Mouse (Mus musculus) midbrain, postnatal 0 days (tissue): ENCODE measurements at regions not wholly inside any gene's neighbourhood (a gene's known extent, or its start where the extent isn't known, plus 50 kb on each side); places are given as distances from the start of the nearest gene placed in this dataset.
"Not testable (repeated sequence)": the region's sequence is repeated elsewhere in the genome, so short reads cannot be mapped to it uniquely, and the experiment has no call there.

Experiments
- ATAC-seq: fragments of 200-750 bp; cut with Nextera tagmentation; 2 replicates; pipeline ENCODE4 v1.8.0; 2017; ENCODE audit warnings: moderate number of reproducible peaks, mild to moderate bottlenecking, moderate TSS enrichment, moderate library complexity; ENCODE audit not compliant: low FRiP score
- DNase-seq: peaks from one replicate; pipeline ENCODE4 v3.0.0-alpha.2; 2015; ENCODE audit warnings: low spot score
- H3K27ac ChIP-seq: fragments of 300-500 bp; sonication (generic); 2 replicates; pipeline ENCODE4 v1.5.1; 2014; ENCODE audit warnings: low read depth, mild to moderate bottlenecking, low read length, mixed read lengths
- H3K27me3 ChIP-seq: fragments of 300-500 bp; sonication (generic); 2 replicates; pipeline ENCODE4 v1.6.1; 2014; ENCODE audit warnings: low read length, control low read depth, mixed read lengths; ENCODE audit not compliant: insufficient read depth
- H3K36me3 ChIP-seq: fragments of 300-500 bp; sonication (generic); 2 replicates; pipeline ENCODE4 v1.6.1; 2014; ENCODE audit warnings: low read length, control low read depth, mixed read lengths; ENCODE audit not compliant: insufficient read depth
- H3K4me1 ChIP-seq: fragments of 300-500 bp; sonication (generic); 2 replicates; pipeline ENCODE4 v1.6.1; 2014; ENCODE audit warnings: mild to moderate bottlenecking, control low read depth, antibody characterized with exemption, low read length, mixed read lengths; ENCODE audit not compliant: insufficient read depth
- H3K4me2 ChIP-seq: fragments of 300-500 bp; sonication (generic); 2 replicates; pipeline ENCODE4 v1.6.1; 2014; ENCODE audit warnings: low read depth, mild to moderate bottlenecking, low read length, mixed read lengths; ENCODE audit not compliant: poor library complexity, severe bottlenecking
- H3K4me3 ChIP-seq: fragments of 300-500 bp; sonication (generic); 2 replicates; pipeline ENCODE4 v1.5.1; 2014; ENCODE audit warnings: low read depth, mild to moderate bottlenecking, low read length, moderate library complexity
- H3K9ac ChIP-seq: fragments of 300-500 bp; sonication (generic); replicated peaks from 2 replicates; pipeline ENCODE4 v1.6.1; 2014; ENCODE audit warnings: mild to moderate bottlenecking, low read length, moderate library complexity, mixed read lengths; ENCODE audit not compliant: poor library complexity, severe bottlenecking
- H3K9me3 ChIP-seq: fragments of 300-500 bp; sonication (generic); 2 replicates; pipeline ENCODE4 v1.6.1; 2016; ENCODE audit warnings: low read length, control low read depth
- CTCF ChIP-seq: IDR thresholded peaks from 2 replicates; pipeline ENCODE4 v1.5.1; 2016; ENCODE audit warnings: antibody characterized with exemption, mild to moderate bottlenecking
- WGBS: fragments of 180-500 bp; shearing (Covaris S2); extraction: QIAGEN DNeasy Blood & Tissue Kit; methylation state at CpG from one replicate; pipeline ENCODE4 v1.1.7; 2014; 5-methylcytosine and 5-hydroxymethylcytosine counted together

DNA sequence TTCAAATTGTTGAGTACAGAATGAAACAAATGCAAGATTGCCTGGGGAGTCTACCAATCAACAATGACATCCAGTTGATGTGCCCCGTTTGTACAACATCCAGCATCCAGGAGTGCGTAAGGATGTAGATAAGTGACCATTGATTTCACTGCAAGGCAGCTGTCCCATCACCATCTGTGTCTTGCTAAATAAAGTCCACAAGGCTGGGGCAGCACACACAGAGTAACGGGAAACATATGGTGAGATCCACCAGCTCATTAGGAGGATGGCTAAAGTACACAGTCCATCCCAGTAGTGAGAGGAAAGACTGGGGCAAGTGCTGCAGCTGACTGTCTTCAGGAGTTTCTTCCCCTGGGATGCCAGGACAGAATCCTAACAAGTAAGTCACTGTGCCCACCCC is 284.8 kb downstream of the Phf3 start:
- ATAC-seq (no peak), DNase-seq (no peak)
- Histone ChIP-seq H3K4me2 (no peak overlapping the region), H3K36me3 (no peaks in the 10 kb centered on the region), H3K27me3 (no peaks in the 10 kb centered on the region), H3K27ac (no peak overlapping the region), H3K9ac (no peak overlapping the region), H3K4me1 (no peaks in the 10 kb centered on the region), H3K4me3 (no peak overlapping the region), H3K9me3 (no peaks in the 10 kb centered on the region)
- 79% methylated on average over 3 of the region's 3 CpGs for WGBS
- TF ChIP-seq CTCF = no peak

DNA sequence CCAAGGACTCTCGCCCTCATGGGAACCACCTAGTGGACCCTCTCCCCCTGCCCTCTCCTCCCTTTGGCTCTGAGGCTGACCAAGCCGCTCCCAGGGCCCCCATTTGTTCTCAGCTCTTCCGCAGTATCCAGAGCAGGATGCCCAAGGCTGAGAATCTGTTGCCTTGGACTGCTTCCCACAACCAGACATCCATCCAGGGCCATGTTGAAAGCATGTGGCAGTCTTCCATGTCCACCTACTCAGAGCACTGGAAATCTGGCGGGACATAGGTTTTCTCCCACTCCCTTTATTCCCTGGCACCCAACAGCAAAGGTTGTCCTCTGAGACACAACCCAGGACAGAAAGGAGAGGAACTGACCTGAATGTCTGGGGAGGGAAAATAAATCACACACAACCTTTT is 285.4 kb downstream of the Phf3 start:
- 94% methylated on average over 4 of the region's 4 CpGs for WGBS

DNA sequence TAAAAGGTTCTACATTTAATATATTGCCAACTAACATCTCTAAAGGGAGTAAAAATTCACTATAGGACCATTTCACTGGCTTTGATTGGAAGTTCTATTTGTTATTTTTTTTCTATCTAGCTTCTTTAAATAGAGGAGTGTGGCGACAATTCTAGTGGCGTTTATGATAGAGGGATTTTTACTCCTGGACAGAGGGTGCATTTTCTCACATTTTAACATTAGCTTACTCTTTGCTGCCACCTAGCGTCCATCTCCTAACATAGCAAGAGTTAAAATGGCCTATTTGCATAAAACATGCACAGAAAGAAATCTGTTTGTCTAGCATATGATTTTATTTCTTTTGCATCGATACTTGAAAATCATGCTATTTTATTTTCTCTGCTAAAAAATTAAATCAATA is 288.9 kb downstream of the Phf3 start:
- Histone ChIP-seq H3K36me3 (no peaks in the 10 kb centered on the region), H3K27ac (no peak overlapping the region)
- 3% methylated on average over 4 of the region's 4 CpGs for WGBS

More for the DNA sequence above, 285.4 kb downstream of the Phf3 start:
- Histone ChIP-seq H3K36me3 (no peaks in the 10 kb centered on the region), H3K9me3 (no peaks in the 10 kb centered on the region), H3K4me1 (no peaks in the 10 kb centered on the region), H3K4me2 (no peak overlapping the region), H3K9ac (no peak overlapping the region), H3K27ac (no peak overlapping the region), H3K4me3 (no peak overlapping the region), H3K27me3 (no peaks in the 10 kb centered on the region)
- no peak for TF ChIP-seq CTCF
- no peak for DNase-seq
- ATAC-seq = no peak

DNA sequence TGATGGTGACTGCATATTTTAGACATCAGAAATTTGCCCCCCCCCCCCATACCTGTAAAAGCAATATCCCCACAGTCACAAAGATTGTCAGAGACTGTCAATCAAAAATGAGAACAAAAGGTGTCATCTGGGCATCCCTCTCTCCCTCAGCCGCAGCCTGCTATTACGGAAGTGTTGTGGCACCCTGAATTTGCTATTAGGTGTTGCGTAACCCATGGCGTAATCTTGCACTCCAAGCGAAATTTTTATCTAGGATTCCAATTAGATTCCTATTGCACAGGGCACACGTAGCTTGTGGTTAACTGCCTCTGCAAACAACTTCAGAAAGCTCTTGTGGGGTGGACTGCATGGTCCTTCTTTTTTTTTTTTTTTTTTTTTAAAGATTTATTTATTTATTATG is 289.9 kb downstream of the Phf3 start:
- no peaks in the 10 kb centered on the region for H3K27me3 ChIP-seq
- no peak overlapping the region for H3K9ac ChIP-seq
- ATAC-seq (no peak), DNase-seq (no peak)
- H3K4me1 ChIP-seq = no peaks in the 10 kb centered on the region
- H3K4me3 ChIP-seq = no peak overlapping the region
- H3K27ac ChIP-seq = no peak overlapping the region
- no peaks in the 10 kb centered on the region for H3K36me3 ChIP-seq
- H3K4me2 ChIP-seq = no peak overlapping the region
- H3K9me3 ChIP-seq = no peaks in the 10 kb centered on the region
- TF ChIP-seq CTCF = no peak
- 75% methylated on average over 6 of the region's 6 CpGs for WGBS

More for the DNA sequence above, 288.9 kb downstream of the Phf3 start:
- peak; percentile 92 for TF ChIP-seq CTCF
- DNase-seq (peak; percentile 85), ATAC-seq (no peak)
- Histone ChIP-seq H3K4me3 (no peak overlapping the region), H3K27me3 (no peaks in the 10 kb centered on the region), H3K4me1 (no peaks in the 10 kb centered on the region), H3K9ac (no peak overlapping the region), H3K9me3 (no peaks in the 10 kb centered on the region), H3K4me2 (no peak overlapping the region)

DNA sequence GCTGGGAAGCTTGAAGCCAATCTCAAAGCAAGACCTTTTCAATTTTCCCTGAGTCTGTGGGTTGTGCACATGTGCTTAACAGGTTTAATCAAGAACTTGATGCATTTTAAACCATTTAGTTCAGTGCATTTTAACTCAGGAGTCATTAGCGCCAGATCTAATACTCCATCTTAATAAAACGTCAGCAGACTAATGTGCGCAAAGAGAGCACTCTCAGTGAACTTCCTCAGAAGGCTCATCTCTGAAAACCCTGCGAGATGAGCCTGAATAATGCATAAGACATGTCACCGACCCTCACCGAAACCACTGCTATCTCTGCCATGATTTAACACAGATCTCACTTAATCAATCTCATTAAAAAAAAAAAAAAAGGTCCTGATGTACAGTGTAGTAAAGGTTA is 309.0 kb downstream of the Phf3 start:
- no peak for TF ChIP-seq CTCF
- DNase-seq = no peak
- H3K4me1 ChIP-seq = no peaks in the 10 kb centered on the region
- 86% methylated on average over 6 of the region's 6 CpGs for WGBS
- no peak overlapping the region for H3K4me2 ChIP-seq
- H3K27ac ChIP-seq = no peak overlapping the region
- H3K4me3 ChIP-seq = no peak overlapping the region
- no peaks in the 10 kb centered on the region for H3K9me3 ChIP-seq
- no peak overlapping the region for H3K9ac ChIP-seq
- ATAC-seq = no peak
- no peaks in the 10 kb centered on the region for H3K36me3 ChIP-seq
- H3K27me3 ChIP-seq = no peaks in the 10 kb centered on the region

DNA sequence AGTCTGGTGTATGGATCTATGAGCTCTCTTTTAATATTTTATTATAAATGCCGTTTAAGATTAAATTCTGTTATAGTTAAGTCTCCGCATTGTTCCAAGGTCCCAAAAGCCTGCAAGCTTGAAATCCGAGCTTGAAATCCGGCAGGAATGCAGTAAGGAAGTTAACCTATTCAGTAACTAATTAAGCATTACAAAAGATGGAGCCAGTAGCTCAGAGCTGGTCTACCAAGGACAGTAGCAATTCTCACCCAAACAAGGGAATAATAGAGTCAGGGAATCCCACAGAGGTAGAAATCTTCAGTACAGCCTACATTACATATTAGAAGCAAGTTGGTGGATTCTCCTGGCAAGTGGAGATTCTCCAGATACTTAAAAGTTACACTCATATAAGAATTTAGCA is 325.0 kb downstream of the Phf3 start:
- not testable (repeated sequence) for H3K4me1 ChIP-seq, ATAC-seq, H3K9ac ChIP-seq, DNase-seq, H3K9me3 ChIP-seq, H3K4me3 ChIP-seq, H3K36me3 ChIP-seq, H3K27me3 ChIP-seq, H3K4me2 ChIP-seq, H3K27ac ChIP-seq
- 19% methylated on average over 4 of the region's 4 CpGs for WGBS
